Mouse (Mus musculus) ES-CJ7 (cell line): ENCODE measurements around the gene Fgf13.

Experiments
- DNase-seq: peaks from one replicate; pipeline ENCODE4 v3.0.0; 2011; ENCODE audit warnings: low read depth, low spot score

The Fgf13 gene

GRCm38 (mm10) chrX:59567695-59568431 lies at the start of gene Fgf13:
Gene Fgf13, minus strand, starts transcription at chrX:59568071.
- DNase-seq: peak; percentile 18

GRCm38 (mm10) chrX:59606535-59606934 lies 38.7 kb upstream of the Fgf13 start:
- peak; percentile 7 for DNase-seq

GRCm38 (mm10) chrX:59589050-59589449 lies 21.2 kb upstream of the Fgf13 start:
- DNase-seq: no peak

- no peak for DNase-seq
Measured at GRCm38 (mm10) chrX:59585508-59586186, 17.8 kb upstream of the Fgf13 start.

GRCm38 (mm10) chrX:59584034-59584433 lies 16.2 kb upstream of the Fgf13 start:
- DNase-seq: no peak

- peak; percentile 5 for DNase-seq
Measured at GRCm38 (mm10) chrX:59566826-59567694, 811 bp downstream of the Fgf13 start.

- DNase-seq: peak; percentile 17
Measured at GRCm38 (mm10) chrX:59566017-59566679, 1.7 kb downstream of the Fgf13 start.

GRCm38 (mm10) chrX:59547931-59548330 lies 19.9 kb downstream of the Fgf13 start:
- no peak for DNase-seq

- DNase-seq: no peak
Measured at GRCm38 (mm10) chrX:59508273-59508672, 59.6 kb downstream of the Fgf13 start.

GRCm38 (mm10) chrX:59493388-59493787 lies 74.5 kb downstream of the Fgf13 start:
- peak; percentile 82 for DNase-seq

- no peak for DNase-seq
Measured at GRCm38 (mm10) chrX:59485426-59485825, 82.4 kb downstream of the Fgf13 start.

- DNase-seq: no peak
Measured at GRCm38 (mm10) chrX:59402596-59403285, 165.1 kb downstream of the Fgf13 start.

- DNase-seq: no peak
Measured at GRCm38 (mm10) chrX:59290916-59291411, 276.9 kb downstream of the Fgf13 start.

GRCm38 (mm10) chrX:59251576-59251975 lies 316.3 kb downstream of the Fgf13 start:
- DNase-seq: no peak

GRCm38 (mm10) chrX:59243752-59244151 lies 324.1 kb downstream of the Fgf13 start:
- DNase-seq: no peak

- no peak for DNase-seq
Measured at GRCm38 (mm10) chrX:59243176-59243575, 324.7 kb downstream of the Fgf13 start.

- DNase-seq: no peak
Measured at GRCm38 (mm10) chrX:59241460-59241747, 326.5 kb downstream of the Fgf13 start.

GRCm38 (mm10) chrX:59240683-59241459 lies 327.0 kb downstream of the Fgf13 start:
- DNase-seq: no peak

- no peak for DNase-seq
Measured at GRCm38 (mm10) chrX:59220675-59221074, 347.2 kb downstream of the Fgf13 start.

GRCm38 (mm10) chrX:59201146-59201545 lies 366.7 kb downstream of the Fgf13 start:
- DNase-seq: no peak
